Mouse (Mus musculus): ENCODE data around the gene Cnnm1. TPM values are rescaled to one million over a fixed set of nuclear protein-coding genes. Genes with fewer than 3 reads are reported as not detected.

Gene Cnnm1
- total and polyA plus RNA-seq, 3 experiments, result 0.04 TPM; not detected in 2

DNA sequence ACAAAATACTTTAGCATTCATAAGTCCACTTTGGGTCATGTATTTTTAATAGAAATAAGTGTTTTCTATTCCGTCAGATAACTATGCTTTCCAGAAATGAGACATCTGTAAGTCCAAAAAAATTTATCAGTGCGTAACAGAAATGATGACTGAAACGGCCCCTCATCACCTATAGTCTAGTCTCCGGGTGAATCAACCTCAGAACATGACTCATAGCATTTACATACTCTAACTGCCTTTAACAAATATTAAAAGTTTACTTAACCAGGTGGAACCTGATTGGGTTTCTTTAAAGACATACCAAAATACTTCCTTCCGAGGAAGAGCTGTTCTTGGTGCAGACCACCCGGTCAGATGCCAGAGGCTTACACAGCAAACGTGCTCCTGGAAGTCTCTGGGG, 78.0 kb downstream of the Cnnm1 start:
- H3K27me3 ChIP-seq (ENCODE audit: control insufficient read depth in 1 of 2, insufficient read depth in 2 of 2, low read length in 2 of 2), result no peaks in the 10 kb centered on the region
- peaks cover 4 to 7% of the 10 kb centered on the region in 2 experiments; a peak in 2 of 4 replicates for H3K4me1 ChIP-seq (ENCODE audit: control insufficient read depth in 1 of 2, insufficient read depth in 2 of 2, low read length in 2 of 2)
- H3K36me3 ChIP-seq (ENCODE audit: control insufficient read depth in 1 of 2, insufficient read depth in 2 of 2, low read length in 2 of 2), result peaks cover 17 to 21% of the 10 kb centered on the region in 2 experiments
- H3K9ac ChIP-seq (ENCODE audit: control insufficient read depth, low read depth, low read length, poor library complexity, severe bottlenecking), result no peak overlapping the region
- TF ChIP-seq ZKSCAN1 (IDR thresholded peaks at IDR 0.05; ENCODE audit: low read depth, low read length), result no peak
- no peak for TF ChIP-seq CTCF (IDR thresholded peaks at IDR 0.05 in 2 of 3, conservative IDR thresholded peaks at IDR 0.05 in 1 of 3; ENCODE audit: control insufficient read depth in 1 of 3, insufficient read depth in 1 of 3, low read depth in 2 of 3, low read length in 3 of 3, poor library complexity in 1 of 3, severe bottlenecking in 1 of 3)
- TF ChIP-seq HCFC1 (IDR thresholded peaks at IDR 0.05; ENCODE audit: low read depth, low read length), result no peak
- H3K9me3 ChIP-seq (replicated peaks; ENCODE audit: insufficient read depth, low read length), result no peaks in the 10 kb centered on the region
- no peak for DNase-seq (ENCODE audit: low read depth, low spot score)
- H3K4me3 ChIP-seq (ENCODE audit: control insufficient read depth in 1 of 2, insufficient read depth in 1 of 2, low read depth in 2 of 2, low read length in 2 of 2), result no peak overlapping the region
- no peak overlapping the region for H3K27ac ChIP-seq (ENCODE audit: control insufficient read depth, low read depth, low read length)
- H3K79me2 ChIP-seq (ENCODE audit: control insufficient read depth, insufficient read depth, low read length, poor library complexity), result peaks cover 55% of the 10 kb centered on the region

DNA sequence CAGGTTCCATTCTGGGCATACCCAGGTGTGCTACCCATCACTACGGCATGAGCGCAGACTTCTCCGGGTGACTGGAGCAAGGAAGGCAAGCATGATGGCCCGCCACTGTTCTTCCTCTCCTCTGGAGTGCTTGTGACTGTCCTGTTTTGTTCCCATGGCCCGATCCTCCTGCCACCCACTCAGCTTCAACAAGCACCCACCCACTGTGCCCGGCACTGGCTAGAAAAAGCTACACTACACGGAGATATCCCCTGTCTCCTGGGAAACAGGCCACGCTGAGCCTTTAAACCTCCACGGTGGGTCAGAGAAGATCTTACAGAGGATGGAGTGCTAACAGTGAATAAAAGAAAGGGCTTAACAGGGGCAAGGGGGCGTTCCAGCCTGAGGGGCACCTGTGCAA, 79.0 kb downstream of the Cnnm1 start:
- peaks cover 65% of the 10 kb centered on the region for H3K79me2 ChIP-seq (ENCODE audit: control insufficient read depth, insufficient read depth, low read length, poor library complexity)
- TF ChIP-seq MAX (IDR thresholded peaks at IDR 0.05; ENCODE audit: low read length) (no peak), ZC3H11A (IDR thresholded peaks at IDR 0.05; ENCODE audit: low read depth, low read length) (no peak), ZMIZ1 (IDR thresholded peaks at IDR 0.05; ENCODE audit: low read depth, low read length) (no peak), USF2 (IDR thresholded peaks at IDR 0.05; ENCODE audit: borderline replicate concordance in 1 of 2, insufficient read depth in 1 of 2, low read depth in 1 of 2, low read length in 2 of 2) (no peak), BHLHE40 (IDR thresholded peaks at IDR 0.05; ENCODE audit: borderline replicate concordance, low read depth, low read length) (no peak), RAD21 (IDR thresholded peaks at IDR 0.05; ENCODE audit: low read depth, low read length) (no peak), MAFK (IDR thresholded peaks at IDR 0.05; ENCODE audit: borderline replicate concordance, low read depth, low read length) (no peak), POLR2A (IDR thresholded peaks at IDR 0.05; ENCODE audit: control insufficient read depth in 1 of 2, insufficient read depth in 1 of 2, low read depth in 1 of 2, low read length in 2 of 2, poor library complexity in 1 of 2) (no peak), ZKSCAN1 (IDR thresholded peaks at IDR 0.05; ENCODE audit: low read depth, low read length) (no peak)
- no peaks in the 10 kb centered on the region for H3K27me3 ChIP-seq (ENCODE audit: control insufficient read depth in 1 of 2, insufficient read depth in 2 of 2, low read length in 2 of 2)
- H3K9me3 ChIP-seq (replicated peaks; ENCODE audit: insufficient read depth, low read length), result no peaks in the 10 kb centered on the region
- DNase-seq (ENCODE audit: low read depth, low spot score), result no peak
- no peak overlapping the region for H3K27ac ChIP-seq (ENCODE audit: control insufficient read depth, low read depth, low read length)
- H3K4me3 ChIP-seq (ENCODE audit: control insufficient read depth in 1 of 2, insufficient read depth in 1 of 2, low read depth in 2 of 2, low read length in 2 of 2), result no peak overlapping the region
- peaks cover 4 to 7% of the 10 kb centered on the region in 2 experiments; a peak in 2 of 4 replicates for H3K4me1 ChIP-seq (ENCODE audit: control insufficient read depth in 1 of 2, insufficient read depth in 2 of 2, low read length in 2 of 2)
- no peak overlapping the region for H3K9ac ChIP-seq (ENCODE audit: control insufficient read depth, low read depth, low read length, poor library complexity, severe bottlenecking)
- peaks cover 17 to 21% of the 10 kb centered on the region in 2 experiments for H3K36me3 ChIP-seq (ENCODE audit: control insufficient read depth in 1 of 2, insufficient read depth in 2 of 2, low read length in 2 of 2)

DNA sequence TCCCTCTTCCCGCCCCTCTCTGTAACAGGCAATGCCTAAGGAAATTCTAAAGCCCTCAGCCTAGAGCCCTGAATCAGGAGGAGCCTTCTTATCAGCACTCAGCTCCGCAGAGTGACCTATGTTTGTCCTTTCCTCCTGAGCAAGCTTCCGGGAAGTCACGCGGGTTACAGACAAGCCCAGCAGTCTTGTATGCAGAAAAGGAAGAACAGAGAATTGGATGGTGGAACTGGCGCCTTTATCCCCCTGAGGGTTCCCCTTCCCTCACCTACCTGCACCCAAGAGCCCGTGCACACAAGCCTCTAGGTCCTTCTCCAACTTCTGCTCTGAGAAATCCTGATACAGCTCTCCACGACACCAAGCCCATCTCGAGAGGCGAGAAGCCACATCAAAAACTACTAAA, 80.2 kb downstream of the Cnnm1 start:
- TF ChIP-seq JUND (IDR thresholded peaks at IDR 0.05; ENCODE audit: low read depth, low read length) (no peak), CTCF (IDR thresholded peaks at IDR 0.05 in 2 of 3, conservative IDR thresholded peaks at IDR 0.05 in 1 of 3; ENCODE audit: control insufficient read depth in 1 of 3, insufficient read depth in 1 of 3, low read depth in 2 of 3, low read length in 3 of 3, poor library complexity in 1 of 3, severe bottlenecking in 1 of 3) (no peak), MEF2A (IDR thresholded peaks at IDR 0.05; ENCODE audit: extremely low read depth, insufficient replicate concordance, low read depth, low read length, poor library complexity, severe bottlenecking) (no peak), GATA1 (IDR thresholded peaks at IDR 0.05; ENCODE audit: low read depth, low read length) (no peak), ZC3H11A (IDR thresholded peaks at IDR 0.05; ENCODE audit: low read depth, low read length) (no peak), E2F4 (IDR thresholded peaks at IDR 0.05; ENCODE audit: borderline replicate concordance, low read depth, low read length) (no peak)
- Histone ChIP-seq H3K9me3 (replicated peaks; ENCODE audit: insufficient read depth, low read length) (no peaks in the 10 kb centered on the region), H3K27ac (ENCODE audit: control insufficient read depth, low read depth, low read length) (no peak overlapping the region), H3K4me1 (ENCODE audit: control insufficient read depth in 1 of 2, insufficient read depth in 2 of 2, low read length in 2 of 2) (peaks cover 6 to 10% of the 10 kb centered on the region in 2 experiments; a peak in 3 of 4 replicates), H3K4me3 (ENCODE audit: control insufficient read depth in 1 of 2, insufficient read depth in 1 of 2, low read depth in 2 of 2, low read length in 2 of 2) (no peak overlapping the region), H3K36me3 (ENCODE audit: control insufficient read depth in 1 of 2, insufficient read depth in 2 of 2, low read length in 2 of 2) (peaks cover 17 to 20% of the 10 kb centered on the region in 2 experiments), H3K27me3 (ENCODE audit: control insufficient read depth in 1 of 2, insufficient read depth in 2 of 2, low read length in 2 of 2) (no peaks in the 10 kb centered on the region), H3K79me2 (ENCODE audit: control insufficient read depth, insufficient read depth, low read length, poor library complexity) (peaks cover 69% of the 10 kb centered on the region), H3K9ac (ENCODE audit: control insufficient read depth, low read depth, low read length, poor library complexity, severe bottlenecking) (no peak overlapping the region)
- no peak for DNase-seq (ENCODE audit: low read depth, low spot score)
